Mouse (Mus musculus) liver, embryonic 16.5 days (tissue): ENCODE results near the gene Sh3bgrl2. TPM values are rescaled to one million over a fixed set of nuclear protein-coding genes. Genes with fewer than 3 reads are reported as not detected.
"Not testable (repeated sequence)": the region's sequence is repeated elsewhere in the genome, so short reads cannot be mapped to it uniquely, and the experiment has no call there.

ENCODE experiments used
- ATAC-seq: fragments of 200-750 bp; cut with Nextera tagmentation; 2 replicates; pipeline ENCODE4 v1.8.0; 2017; ENCODE audit warnings: low read depth, mild to moderate bottlenecking, moderate number of reproducible peaks, moderate library complexity
- H3K27ac ChIP-seq: fragments of 300-500 bp; sonication (generic); 2 replicates; pipeline ENCODE4 v1.5.1; 2014; ENCODE audit warnings: mild to moderate bottlenecking, low read length
- H3K27me3 ChIP-seq: fragments of 300-500 bp; sonication (generic); 2 replicates; pipeline ENCODE4 v1.6.1; 2014; ENCODE audit warnings: low read depth, low read length, mixed read lengths; ENCODE audit not compliant: control insufficient read depth, insufficient read depth
- H3K36me3 ChIP-seq: fragments of 300-500 bp; sonication (generic); 2 replicates; pipeline ENCODE4 v1.6.1; 2014; ENCODE audit warnings: mild to moderate bottlenecking; ENCODE audit not compliant: control insufficient read depth, insufficient read depth
- H3K4me1 ChIP-seq: fragments of 300-500 bp; sonication (generic); 2 replicates; pipeline ENCODE4 v1.6.1; 2014; ENCODE audit warnings: low read depth, low read length, mixed read lengths; ENCODE audit not compliant: control insufficient read depth
- H3K4me2 ChIP-seq: fragments of 300-500 bp; sonication (generic); 2 replicates; pipeline ENCODE4 v1.6.1; 2014; ENCODE audit warnings: low read depth, low read length, mixed read lengths
- H3K4me3 ChIP-seq: fragments of 300-500 bp; sonication (generic); 2 replicates; pipeline ENCODE4 v1.5.1; 2014; ENCODE audit warnings: low read depth, mild to moderate bottlenecking, low read length
- H3K9ac ChIP-seq: fragments of 300-500 bp; sonication (generic); 2 replicates; pipeline ENCODE4 v1.6.1; 2014; ENCODE audit warnings: low read depth, low read length
- H3K9me3 ChIP-seq: fragments of 300-500 bp; sonication (generic); replicated peaks from 2 replicates; pipeline ENCODE4 v1.6.1; 2016; ENCODE audit warnings: low read length; ENCODE audit not compliant: control insufficient read depth
- WGBS: fragments of 180-500 bp; shearing (Covaris S2); extraction: QIAGEN DNeasy Blood & Tissue Kit; methylation state at CpG from one replicate; pipeline ENCODE4 v1.1.7; 2014; ENCODE audit not compliant: insufficient replicate concordance; 5-methylcytosine and 5-hydroxymethylcytosine counted together
- polyA plus RNA-seq: library from polyadenylated mRNA; unstranded; fragments of >200 nt; fragmentation: Nextera tagmentation; extraction: Ambion mirVana; gene quantifications from 2 replicates; pipeline ENCODE4 v1.2.1, GENCODE M21; 2015

Gene Sh3bgrl2
- 12.1 and 13.9 TPM in 2 replicates for polyA plus RNA-seq

DNA sequence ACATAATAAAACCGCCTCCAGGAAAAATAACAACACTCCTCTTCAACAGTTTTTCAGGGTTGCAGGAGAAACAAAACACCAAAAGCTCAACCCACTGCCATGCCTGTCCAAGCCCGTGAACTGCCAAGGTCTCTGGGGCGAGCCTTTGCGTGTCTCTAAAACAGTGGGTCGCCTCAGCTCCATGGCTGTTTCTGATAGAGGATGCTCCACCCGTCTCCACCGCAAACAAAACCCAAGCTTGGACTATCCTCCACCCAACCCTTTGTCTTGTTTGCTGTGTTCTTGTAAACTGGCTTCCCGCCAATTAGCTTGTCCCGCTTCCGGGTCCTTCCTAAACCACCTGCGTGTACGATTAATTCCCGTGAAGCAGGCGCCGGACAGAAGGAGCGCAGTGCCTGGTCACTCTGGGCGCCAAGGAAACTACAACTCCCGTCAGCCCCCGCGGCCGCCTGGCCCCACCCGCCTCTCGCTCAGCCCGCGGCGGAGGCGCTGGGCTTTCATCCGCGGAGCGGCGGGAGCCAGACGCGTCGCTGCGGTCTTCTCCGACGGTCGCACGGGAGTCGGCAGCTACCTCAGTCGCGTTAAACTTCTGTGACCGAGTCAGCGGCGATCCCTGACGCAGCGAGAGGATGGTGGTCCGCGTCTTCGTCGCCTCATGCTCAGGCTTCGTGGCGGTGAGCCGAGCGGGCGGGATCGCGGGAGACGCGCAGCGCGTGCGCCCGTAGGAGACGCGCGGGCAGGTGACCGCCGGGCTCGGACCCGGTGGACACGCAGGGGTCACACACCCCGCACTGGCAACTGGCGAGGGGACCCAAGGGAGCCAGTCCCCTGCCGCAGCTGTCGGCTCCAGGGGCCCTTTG is at the start of gene Sh3bgrl2:
Gene Sh3bgrl2, plus strand, starts transcription at position 498 of the 860 bp plus-strand sequence.
- WGBS, result 3% methylated on average over 76 of the region's 76 CpGs
- peak; percentile 87 for ATAC-seq
- H3K9ac ChIP-seq, result peak within 1 kb of the TSS; percentile 58
- peak within 1 kb of the TSS; percentile 63 for H3K4me3 ChIP-seq
- H3K4me2 ChIP-seq, result peak within 1 kb of the TSS; percentile 61
- H3K4me1 ChIP-seq, result no peaks in the 10 kb centered on the region
- H3K27ac ChIP-seq, result no peak within 1 kb of the TSS
- peaks cover 11% of the 10 kb centered on the region for H3K27me3 ChIP-seq
- H3K36me3 ChIP-seq, result no peaks in the 10 kb centered on the region
- H3K9me3 ChIP-seq, result no peaks in the 10 kb centered on the region

GRCm38 (mm10) chr9:83519081-83519480 is 29.0 kb upstream of the Sh3bgrl2 start:
- not testable (repeated sequence) for H3K9ac ChIP-seq, H3K27ac ChIP-seq, H3K27me3 ChIP-seq, H3K9me3 ChIP-seq, H3K4me1 ChIP-seq, H3K4me2 ChIP-seq, H3K36me3 ChIP-seq, H3K4me3 ChIP-seq, ATAC-seq
- 74% methylated on average over 5 of the region's 5 CpGs for WGBS

- H3K36me3 ChIP-seq, result no peaks in the 10 kb centered on the region
- WGBS, result 67% methylated on average over 6 of the region's 6 CpGs
- H3K4me3 ChIP-seq, result no peak overlapping the region
- H3K4me2 ChIP-seq, result no peak overlapping the region
- no peak overlapping the region for H3K27ac ChIP-seq
- no peaks in the 10 kb centered on the region for H3K9me3 ChIP-seq
- no peaks in the 10 kb centered on the region for H3K4me1 ChIP-seq
- no peak overlapping the region for H3K9ac ChIP-seq
- ATAC-seq, result no peak
- no peaks in the 10 kb centered on the region for H3K27me3 ChIP-seq
Observed at GRCm38 (mm10) chr9:83519510-83520155, 28.5 kb upstream of the Sh3bgrl2 start.

- H3K4me3 ChIP-seq, result no peak overlapping the region
- H3K36me3 ChIP-seq, result no peaks in the 10 kb centered on the region
- H3K4me2 ChIP-seq, result no peak overlapping the region
- H3K4me1 ChIP-seq, result no peaks in the 10 kb centered on the region; the same call in 1 of the 2 replicates
- no peak overlapping the region for H3K9ac ChIP-seq
- H3K27ac ChIP-seq, result peak overlapping the region; percentile 7; the same call in 1 of the 2 replicates
- no peaks in the 10 kb centered on the region for H3K9me3 ChIP-seq
- peak; percentile 87 for ATAC-seq
- H3K27me3 ChIP-seq, result no peaks in the 10 kb centered on the region
- WGBS, result 54% methylated on average over 7 of the region's 7 CpGs
Observed at GRCm38 (mm10) chr9:83527341-83528060, 20.6 kb upstream of the Sh3bgrl2 start.

- Histone ChIP-seq H3K9me3 (no peaks in the 10 kb centered on the region), H3K4me1 (peaks cover 3% of the 10 kb centered on the region; the same call in 1 of the 2 replicates), H3K4me3 (no peak overlapping the region), H3K9ac (no peak overlapping the region), H3K27ac (peak overlapping the region; percentile 59), H3K36me3 (no peaks in the 10 kb centered on the region), H3K27me3 (no peaks in the 10 kb centered on the region), H3K4me2 (no peak overlapping the region)
- ATAC-seq, result no peak
- 41% methylated on average over 5 of the region's 5 CpGs for WGBS
Observed at GRCm38 (mm10) chr9:83533044-83533769, 14.9 kb upstream of the Sh3bgrl2 start.

DNA sequence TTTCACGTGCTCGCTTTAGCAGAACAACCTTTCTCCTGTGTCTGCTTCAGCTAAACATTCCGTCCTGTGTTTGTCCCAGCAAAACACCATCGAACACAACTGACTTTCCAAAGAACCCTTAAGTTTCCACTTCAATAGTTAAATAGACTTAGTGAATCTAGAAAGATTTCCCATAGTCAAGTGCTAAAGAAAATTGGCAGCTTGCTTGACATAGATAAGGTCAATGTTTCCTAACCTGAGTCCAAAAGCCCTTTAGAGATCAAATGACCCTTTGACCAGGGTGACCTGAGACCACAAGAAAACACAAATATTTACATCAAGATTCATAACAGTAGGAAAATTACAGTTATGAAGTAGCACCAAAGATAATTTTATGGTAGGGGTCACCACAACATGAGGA is 11.2 kb upstream of the Sh3bgrl2 start:
- Histone ChIP-seq H3K36me3 (no peaks in the 10 kb centered on the region), H3K9me3 (no peaks in the 10 kb centered on the region), H3K4me3 (no peak overlapping the region), H3K27me3 (no peaks in the 10 kb centered on the region), H3K27ac (no peak overlapping the region), H3K9ac (no peak overlapping the region), H3K4me1 (peaks cover 8% of the 10 kb centered on the region), H3K4me2 (no peak overlapping the region)
- 65% methylated on average over 4 of the region's 4 CpGs for WGBS
- no peak for ATAC-seq

DNA sequence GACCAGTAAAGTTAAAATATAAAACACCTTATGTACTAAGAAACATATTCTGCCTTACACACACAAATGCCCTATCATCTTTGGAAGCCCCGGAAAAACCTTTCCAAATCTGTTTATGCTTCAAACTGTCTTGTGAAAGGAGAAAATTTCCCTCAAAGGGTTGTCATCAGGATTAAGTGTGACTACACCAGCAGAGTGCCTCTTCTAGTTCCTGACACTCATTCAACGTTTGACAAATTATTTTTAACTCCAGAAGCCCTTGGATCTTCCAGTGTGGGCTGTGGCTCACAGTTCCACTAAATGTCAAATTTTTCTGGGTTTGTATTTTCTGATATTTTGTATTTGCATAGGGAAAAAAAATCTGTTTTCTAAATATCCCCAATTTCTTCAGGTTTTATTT is 10.6 kb upstream of the Sh3bgrl2 start:
- H3K27ac ChIP-seq, result no peak overlapping the region
- H3K4me2 ChIP-seq, result no peak overlapping the region
- WGBS, result 36% methylated on average over 2 of the region's 2 CpGs

DNA sequence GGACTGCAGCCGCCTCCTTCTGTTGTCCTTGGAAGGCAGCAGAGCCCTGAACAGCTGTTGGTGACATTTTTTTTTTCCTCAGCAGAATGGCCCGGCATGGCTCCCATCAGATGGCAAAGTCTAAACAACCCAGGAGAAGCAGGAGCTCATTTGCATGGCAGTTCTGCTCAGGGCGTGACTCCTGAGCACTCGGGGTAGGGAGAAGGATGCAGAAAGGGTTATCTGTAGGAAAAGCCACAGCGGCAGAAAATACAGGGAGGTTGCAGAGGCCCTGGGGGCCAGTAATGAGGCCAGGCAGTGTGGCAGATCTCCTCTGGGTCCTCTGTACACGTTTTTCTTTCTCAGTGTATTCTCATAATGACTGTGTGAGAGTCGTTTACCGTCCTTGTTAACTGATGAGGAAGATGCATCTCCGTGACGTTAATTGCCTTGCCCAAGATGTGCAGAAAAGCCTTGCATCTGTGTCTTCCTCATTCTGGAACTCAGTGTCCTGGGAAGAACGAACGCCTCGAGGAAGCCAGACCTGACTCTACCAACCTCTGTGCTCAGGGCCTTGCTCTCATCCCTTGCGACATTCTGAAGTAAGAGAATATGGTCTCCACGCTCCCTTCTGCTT is 10.1 kb upstream of the Sh3bgrl2 start:
- Histone ChIP-seq H3K4me1 (peaks cover 8% of the 10 kb centered on the region), H3K4me3 (no peak overlapping the region), H3K9me3 (no peaks in the 10 kb centered on the region), H3K27ac (no peak overlapping the region), H3K4me2 (no peak overlapping the region), H3K27me3 (no peaks in the 10 kb centered on the region), H3K9ac (no peak overlapping the region), H3K36me3 (no peaks in the 10 kb centered on the region)
- ATAC-seq, result no peak
- WGBS, result 41% methylated on average over 15 of the region's 15 CpGs

More for the DNA sequence above, 10.6 kb upstream of the Sh3bgrl2 start:
- no peaks in the 10 kb centered on the region for H3K27me3 ChIP-seq
- no peaks in the 10 kb centered on the region for H3K36me3 ChIP-seq
- no peak overlapping the region for H3K9ac ChIP-seq
- ATAC-seq, result no peak
- H3K9me3 ChIP-seq, result no peaks in the 10 kb centered on the region
- H3K4me3 ChIP-seq, result no peak overlapping the region
- H3K4me1 ChIP-seq, result peaks cover 8% of the 10 kb centered on the region
